Mouse (Mus musculus): Measurements from ENCODE around the gene Alox12e.

DNA sequence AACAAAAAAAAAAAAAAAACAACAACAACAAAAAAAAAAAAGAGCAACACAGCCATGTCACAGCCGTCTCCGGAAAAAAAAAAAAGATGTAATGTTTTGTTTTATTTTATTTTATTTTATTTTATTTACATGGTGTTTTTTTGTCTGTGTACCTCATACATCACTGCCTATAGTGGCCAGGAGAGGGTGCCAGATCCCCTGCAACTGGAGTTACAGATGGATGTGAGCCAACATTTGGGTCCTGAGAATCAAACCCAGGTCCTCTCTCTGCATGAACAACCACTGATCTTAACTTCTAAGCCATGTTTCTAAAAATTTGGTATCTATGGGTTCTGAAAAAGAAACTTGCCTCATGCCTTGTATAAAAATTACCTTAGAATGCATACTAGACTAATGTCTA, 14.1 kb downstream of the Alox12e start:
- no peak for TF ChIP-seq MYOD1 (IDR thresholded peaks at IDR 0.05; ENCODE audit: control insufficient read depth in 1 of 3, insufficient read length in 2 of 3, low read depth in 2 of 3)
- TF ChIP-seq E2F4 (IDR thresholded peaks at IDR 0.05; ENCODE audit: insufficient read depth) = no peak
- no peak for TF ChIP-seq USF1 (IDR thresholded peaks at IDR 0.05; ENCODE audit: low read depth)
- no peak for TF ChIP-seq POLR2A (IDR thresholded peaks at IDR 0.05; ENCODE audit: insufficient read length, low read depth)
- TF ChIP-seq MAX (IDR thresholded peaks at IDR 0.05; ENCODE audit: low read depth) = no peak
- TF ChIP-seq CEBPB (IDR thresholded peaks at IDR 0.05; ENCODE audit: insufficient read depth, poor library complexity, severe bottlenecking) = no peak
- no peak for TF ChIP-seq POLR2AphosphoS2 (IDR thresholded peaks at IDR 0.05; ENCODE audit: insufficient read length, low read depth)
- TF ChIP-seq TCF12 (IDR thresholded peaks at IDR 0.05; ENCODE audit: insufficient read depth, poor library complexity, severe bottlenecking) = no peak
- TF ChIP-seq TCF3 (IDR thresholded peaks at IDR 0.05; ENCODE audit: insufficient read length, low read depth) = no peak
- no peak for TF ChIP-seq MYOG (IDR thresholded peaks at IDR 0.05; ENCODE audit: control insufficient read depth in 1 of 3, insufficient read depth in 1 of 3, insufficient read length in 2 of 3, low read depth in 2 of 3)
- no peak for TF ChIP-seq REST (IDR thresholded peaks at IDR 0.05; ENCODE audit: insufficient read depth, insufficient read length)
